Mouse (Mus musculus) heart, adult 2 months (tissue): ENCODE measurements around the gene Creb3l2. TPM values are rescaled to one million over a fixed set of nuclear protein-coding genes. Genes with fewer than 3 reads are reported as not detected.
"Not testable (repeated sequence)": the region's sequence is repeated elsewhere in the genome, so short reads cannot be mapped to it uniquely, and the experiment has no call there.

Source experiments
- DNase-seq, 2 experiments: peaks; one replicate each; pipeline ENCODE4 v3.0.0; 2021
- H3K27ac ChIP-seq: fragments of 200-600 bp; 2 replicates; pipeline ENCODE4 v1.8.1; 2022
- H3K27me3 ChIP-seq: fragments of 200-500 bp; 2 replicates; pipeline ENCODE4 v1.6.1; 2012; ENCODE audit warnings: mild to moderate bottlenecking, low read length, inconsistent platforms, mixed read lengths; ENCODE audit not compliant: control insufficient read depth, insufficient read depth
- H3K36me3 ChIP-seq: fragments of 200-500 bp; 2 replicates; pipeline ENCODE4 v1.6.1; 2012; ENCODE audit warnings: low read length, inconsistent platforms; ENCODE audit not compliant: control insufficient read depth, insufficient read depth
- H3K4me1 ChIP-seq: fragments of 200-500 bp; 2 replicates; pipeline ENCODE4 v1.6.1; 2011; ENCODE audit warnings: low read length; ENCODE audit not compliant: control insufficient read depth, insufficient read depth
- H3K4me3 ChIP-seq: fragments of 200-600 bp; 2 replicates; pipeline ENCODE4 v1.8.1; 2022
- H3K79me2 ChIP-seq: fragments of 200-500 bp; replicated peaks from 2 replicates; pipeline ENCODE4 v1.6.1; 2012; ENCODE audit warnings: mild to moderate bottlenecking, inconsistent platforms, low read length, moderate library complexity, mixed read lengths; ENCODE audit not compliant: control insufficient read depth, insufficient read depth
- H3K9ac ChIP-seq: fragments of 200-500 bp; 2 replicates; pipeline ENCODE4 v1.6.1; 2012; ENCODE audit warnings: low read depth, mild to moderate bottlenecking, control low read depth, inconsistent platforms, low read length, mixed read lengths
- CTCF ChIP-seq: fragments of 200-600 bp; IDR thresholded peaks from 2 replicates; pipeline ENCODE4 v1.8.1; 2022; ENCODE audit warnings: antibody characterized with exemption, mild to moderate bottlenecking, moderate library complexity
- EP300 ChIP-seq: fragments of 200-500 bp; IDR thresholded peaks from 2 replicates; pipeline ENCODE4 v1.6.1; 2011; ENCODE audit warnings: low read depth, low read length, control low read depth; ENCODE audit not compliant: insufficient read depth
- POLR2A ChIP-seq: fragments of 200-500 bp; IDR thresholded peaks from 2 replicates; pipeline ENCODE4 v1.6.1; 2011; ENCODE audit warnings: mild to moderate bottlenecking, low read depth, low read length, control low read depth; ENCODE audit not compliant: insufficient read depth
- WGBS: fragments of 180-500 bp; shearing (Covaris S2); methylation state at CpG from one replicate; pipeline ENCODE4 v1.1.7; 2018; 5-methylcytosine and 5-hydroxymethylcytosine counted together
- intact Hi-C: fragments of 180-260 bp; cut with DNase I; formaldehyde crosslinking; loops from one replicate; pipeline ENCODE4 v1.15.1; 2025
- polyA plus RNA-seq: library from polyadenylated mRNA; depleted of rRNA; stranded (reverse); fragments of >200 nt; gene quantifications from 2 replicates; pipeline ENCODE4 v1.2.3, GENCODE M21; 2012
- total RNA-seq, 2 experiments: library from RNA; stranded (reverse); gene quantifications; 2 replicates each; pipeline ENCODE4 v1.2.3; 2021

Creb3l2 gene
- total and polyA plus RNA-seq, 3 experiments: 16.7 to 26.5 (median 20.5) TPM

GRCm38 (mm10) chr6:37463517-37464482 lies 21.9 kb upstream of the Creb3l2 start:
- not testable (repeated sequence) for H3K27me3 ChIP-seq, H3K9ac ChIP-seq, H3K79me2 ChIP-seq, H3K4me3 ChIP-seq, H3K4me1 ChIP-seq, H3K36me3 ChIP-seq
- under 1% methylated on average over 7 of the region's 25 CpGs for WGBS
- peak; percentile 45 to 70 for DNase-seq
- H3K27ac ChIP-seq: peak overlapping the region; percentile 40
- intact Hi-C loops: loop anchor here (2.0 kb wide), 1 partner anchor 603 kb away; no protein-coding TSS in a partner anchor
- TF ChIP-seq POLR2A (peak; percentile 43), CTCF (peak; percentile 52)

GRCm38 (mm10) chr6:37460681-37461080 lies 18.7 kb upstream of the Creb3l2 start:
- DNase-seq: no peak
- Histone ChIP-seq H3K79me2 (no peaks in the 10 kb centered on the region), H3K36me3 (no peaks in the 10 kb centered on the region), H3K4me1 (peaks cover 6% of the 10 kb centered on the region), H3K9ac (no peak overlapping the region), H3K27ac (no peak overlapping the region), H3K27me3 (no peaks in the 10 kb centered on the region), H3K4me3 (no peak overlapping the region)
- intact Hi-C loops: no loop called here
- WGBS: 77% methylated on average over 6 of the region's 6 CpGs
- TF ChIP-seq CTCF: no peak
- TF ChIP-seq POLR2A: no peak
- no peak for TF ChIP-seq EP300

GRCm38 (mm10) chr6:37459656-37460055 lies 17.7 kb upstream of the Creb3l2 start:
- intact Hi-C loops, H3K9ac ChIP-seq: not testable (repeated sequence)

GRCm38 (mm10) chr6:37457990-37458655 lies 16.2 kb upstream of the Creb3l2 start:
- no peaks in the 10 kb centered on the region for H3K36me3 ChIP-seq
- H3K9ac ChIP-seq: no peak overlapping the region
- H3K4me1 ChIP-seq: no peaks in the 10 kb centered on the region
- DNase-seq: no peak
- intact Hi-C loops: no loop called here
- no peak for TF ChIP-seq POLR2A
- TF ChIP-seq EP300: no peak
- TF ChIP-seq CTCF: peak; percentile 55
- no peaks in the 10 kb centered on the region for H3K27me3 ChIP-seq
- WGBS: 52% methylated on average over 10 of the region's 10 CpGs
- no peak overlapping the region for H3K27ac ChIP-seq
- H3K4me3 ChIP-seq: no peak overlapping the region
- H3K79me2 ChIP-seq: no peaks in the 10 kb centered on the region

More at GRCm38 (mm10) chr6:37459656-37460055, 17.7 kb upstream of the Creb3l2 start:
- 67% methylated on average over 9 of the region's 9 CpGs for WGBS
- H3K27ac ChIP-seq, H3K79me2 ChIP-seq, H3K4me1 ChIP-seq, H3K4me3 ChIP-seq, H3K36me3 ChIP-seq, DNase-seq, H3K27me3 ChIP-seq: not testable (repeated sequence)

- H3K36me3 ChIP-seq: no peaks in the 10 kb centered on the region
- H3K79me2 ChIP-seq: no peaks in the 10 kb centered on the region
- H3K27ac ChIP-seq: no peak overlapping the region
- H3K4me3 ChIP-seq: no peak overlapping the region
- no peaks in the 10 kb centered on the region for H3K4me1 ChIP-seq
- H3K27me3 ChIP-seq: no peaks in the 10 kb centered on the region
- no peak overlapping the region for H3K9ac ChIP-seq
- TF ChIP-seq CTCF (no peak), POLR2A (no peak), EP300 (no peak)
- intact Hi-C loops: no loop called here
- WGBS: 57% methylated on average over 5 of the region's 5 CpGs
- no peak for DNase-seq
Observed at GRCm38 (mm10) chr6:37455540-37455939, 13.6 kb upstream of the Creb3l2 start.

GRCm38 (mm10) chr6:37453047-37453446 lies 11.1 kb upstream of the Creb3l2 start:
- Histone ChIP-seq H3K79me2 (no peaks in the 10 kb centered on the region), H3K4me1 (no peaks in the 10 kb centered on the region; the same call in 1 of the 2 replicates), H3K36me3 (no peaks in the 10 kb centered on the region), H3K9ac (no peak overlapping the region), H3K27me3 (no peaks in the 10 kb centered on the region), H3K4me3 (no peak overlapping the region), H3K27ac (no peak overlapping the region)
- intact Hi-C loops: no loop called here
- TF ChIP-seq CTCF: no peak
- TF ChIP-seq POLR2A: no peak
- TF ChIP-seq EP300: no peak
- 82% methylated on average over 4 of the region's 4 CpGs for WGBS
- no peak for DNase-seq
